In the genomic region with DNA sequence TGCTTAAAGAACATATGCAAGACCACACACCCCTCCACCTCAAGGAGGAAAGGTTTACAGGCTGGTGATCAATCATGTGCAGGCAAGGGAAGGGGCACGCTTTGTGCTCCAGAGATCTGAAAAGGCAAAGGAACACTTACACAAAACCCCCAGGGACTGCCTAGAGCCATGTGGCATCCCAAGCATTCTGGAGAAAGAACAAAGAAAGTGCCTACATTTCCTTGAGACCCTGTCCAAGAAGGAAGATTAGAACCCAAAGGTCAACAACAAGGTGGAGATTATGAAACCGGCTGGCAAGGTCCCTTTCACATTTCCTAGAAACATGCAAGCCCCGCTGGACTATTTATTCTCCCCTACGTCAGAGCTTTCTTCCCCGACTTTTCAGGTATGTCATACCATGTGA, we compare ENCODE assay signal across 9 mouse cellular contexts. TPM values are rescaled to one million over a fixed set of nuclear protein-coding genes. Genes with fewer than 3 reads are reported as not detected.
A peak's percentile ranks its signal among the peaks of the same experiment; 100 is the strongest.
DNase-seq lines count a peak whose midpoint lies in the region; ATAC-seq and TF ChIP-seq lines count a peak whose summit lies in the region.
"Had no signal": no experiment of that assay in that cellular context is flagged by ENCODE, and none has a peak within 500 bp of the region (broad histone marks: within the 10 kb centered on the region; RNA-seq: fewer than 3 reads in every experiment).

No protein-coding gene starts in this region.

- DNase-seq in kidney, adult 18-20 months = peak; percentile 59
- peak; percentile 4 for DNase-seq in limb, embryonic 14.5 days (ENCODE audit: low spot score)
- no peak for DNase-seq in right cerebral cortex, postnatal 25 days
- DNase-seq in midbrain, embryonic 14.5 days = no peak
- DNase-seq in layer of hippocampus, postnatal 10 days (ENCODE audit: low spot score in 2 of 2) = no peak

- H3K27me3 ChIP-seq in intestine, postnatal 0 days (replicated peaks; ENCODE audit: control insufficient read depth, insufficient read depth, low read length) = no peaks in the 10 kb centered on the region
- H3K27me3 ChIP-seq in intestine, embryonic 15.5 days (replicated peaks) = no peaks in the 10 kb centered on the region
- no peaks in the 10 kb centered on the region for H3K27me3 ChIP-seq in limb, embryonic 14.5 days (ENCODE audit: control insufficient read depth, insufficient read depth, low read length)
- H3K27me3 ChIP-seq in stomach, embryonic 14.5 days (ENCODE audit: control insufficient read depth, insufficient read depth, low read length) = no peaks in the 10 kb centered on the region
- H3K27me3 ChIP-seq in midbrain, embryonic 14.5 days (ENCODE audit: control insufficient read depth, insufficient read depth, low read length) = no peaks in the 10 kb centered on the region
- H3K27me3 ChIP-seq: hindbrain, embryonic 13.5 days had no signal

- TF ChIP-seq CTCF in intestine, postnatal 0 days (IDR thresholded peaks at IDR 0.05; ENCODE audit: low read depth) = no peak

- no peak for ATAC-seq in intestine, postnatal 0 days
- no peak for ATAC-seq in intestine, embryonic 15.5 days
- no peak for ATAC-seq in limb, embryonic 14.5 days (ENCODE audit: low FRiP score, low read depth)
- ATAC-seq in stomach, embryonic 14.5 days (ENCODE audit: insufficient number of reproducible peaks, insufficient read depth, low FRiP score, low read depth) = 0 out of 2 replicates have a peak, but pooled peaks have one; percentile 23
- ATAC-seq in midbrain, embryonic 14.5 days (ENCODE audit: low FRiP score, low TSS enrichment) = no peak

- H3K4me3 ChIP-seq in intestine, postnatal 0 days (ENCODE audit: low read depth, low read length) = no peak overlapping the region
- no peak overlapping the region for H3K4me3 ChIP-seq in intestine, embryonic 15.5 days (replicated peaks)
- no peak overlapping the region for H3K4me3 ChIP-seq in limb, embryonic 14.5 days (replicated peaks; ENCODE audit: low read length)
- H3K4me3 ChIP-seq in stomach, embryonic 14.5 days (ENCODE audit: low read depth, low read length) = no peak overlapping the region
- no peak overlapping the region for H3K4me3 ChIP-seq in midbrain, embryonic 14.5 days (replicated peaks; ENCODE audit: low read depth, low read length)
- H3K4me3 ChIP-seq: hindbrain, embryonic 13.5 days had no signal

- no peaks in the 10 kb centered on the region for H3K9me3 ChIP-seq in intestine, postnatal 0 days (ENCODE audit: control insufficient read depth)
- H3K9me3 ChIP-seq in intestine, embryonic 15.5 days = no peaks in the 10 kb centered on the region
- no peaks in the 10 kb centered on the region for H3K9me3 ChIP-seq in limb, embryonic 14.5 days (ENCODE audit: control insufficient read depth, low read length)
- no peaks in the 10 kb centered on the region for H3K9me3 ChIP-seq in stomach, embryonic 14.5 days (ENCODE audit: control insufficient read depth, low read depth, low read length)
- no peaks in the 10 kb centered on the region for H3K9me3 ChIP-seq in midbrain, embryonic 14.5 days (ENCODE audit: control insufficient read depth, low read length)
- H3K9me3 ChIP-seq: hindbrain, embryonic 13.5 days had no signal

- no peak overlapping the region for H3K4me2 ChIP-seq in intestine, postnatal 0 days (replicated peaks; ENCODE audit: low read depth)
- H3K4me2 ChIP-seq in intestine, embryonic 15.5 days (replicated peaks) = no peak overlapping the region
- H3K4me2 ChIP-seq in limb, embryonic 14.5 days (replicated peaks; ENCODE audit: low read depth, low read length, severe bottlenecking) = no peak overlapping the region
- no peak overlapping the region for H3K4me2 ChIP-seq in stomach, embryonic 14.5 days (replicated peaks; ENCODE audit: low read depth, low read length)
- H3K4me2 ChIP-seq in midbrain, embryonic 14.5 days (ENCODE audit: low read length) = no peak overlapping the region
- H3K4me2 ChIP-seq: hindbrain, embryonic 13.5 days had no signal

- 59% methylated on average over 5 of the region's 5 CpGs for WGBS in intestine, postnatal 0 days
- 50% methylated on average over 5 of the region's 5 CpGs for WGBS in intestine, embryonic 15.5 days
- 45% methylated on average over 5 of the region's 5 CpGs for WGBS in limb, embryonic 14.5 days
- WGBS in stomach, embryonic 14.5 days = 28% methylated on average over 5 of the region's 5 CpGs
- WGBS in midbrain, embryonic 14.5 days = 69% methylated on average over 5 of the region's 5 CpGs

- TF ChIP-seq POLR2A in limb, embryonic 14.5 days (IDR thresholded peaks at IDR 0.05; ENCODE audit: borderline replicate concordance, extremely low read depth, insufficient read depth, insufficient read length) = no peak

- 0 out of 2 replicates have a peak overlapping the region, but pooled peaks have one; percentile 11 for H3K9ac ChIP-seq in intestine, postnatal 0 days (ENCODE audit: low read depth, low read length)
- no peak overlapping the region for H3K9ac ChIP-seq in intestine, embryonic 15.5 days
- H3K9ac ChIP-seq in limb, embryonic 14.5 days (ENCODE audit: low read depth, low read length, severe bottlenecking) = no peak overlapping the region
- no peak overlapping the region for H3K9ac ChIP-seq in stomach, embryonic 14.5 days (replicated peaks; ENCODE audit: low read depth, low read length)
- no peak overlapping the region for H3K9ac ChIP-seq in midbrain, embryonic 14.5 days (replicated peaks; ENCODE audit: low read length)
- H3K9ac ChIP-seq: hindbrain, embryonic 13.5 days had no signal

- no peaks in the 10 kb centered on the region for H3K36me3 ChIP-seq in intestine, postnatal 0 days (ENCODE audit: control insufficient read depth, insufficient read depth)
- H3K36me3 ChIP-seq in intestine, embryonic 15.5 days = no peaks in the 10 kb centered on the region
- no peaks in the 10 kb centered on the region for H3K36me3 ChIP-seq in limb, embryonic 14.5 days (ENCODE audit: control insufficient read depth, insufficient read depth, low read length)
- no peaks in the 10 kb centered on the region for H3K36me3 ChIP-seq in stomach, embryonic 14.5 days (ENCODE audit: control insufficient read depth, insufficient read depth, low read length)
- no peaks in the 10 kb centered on the region for H3K36me3 ChIP-seq in midbrain, embryonic 14.5 days (ENCODE audit: control insufficient read depth, insufficient read depth, low read length)
- H3K36me3 ChIP-seq: hindbrain, embryonic 13.5 days had no signal

- no peak overlapping the region for H3K27ac ChIP-seq in intestine, postnatal 0 days (ENCODE audit: low read depth, low read length)
- H3K27ac ChIP-seq in intestine, embryonic 15.5 days = no peak overlapping the region
- no peak overlapping the region for H3K27ac ChIP-seq in limb, embryonic 14.5 days (replicated peaks; ENCODE audit: low read depth, low read length)
- peak overlapping the region; percentile 2; the same call in 1 of the 2 replicates for H3K27ac ChIP-seq in stomach, embryonic 14.5 days (ENCODE audit: low read length)
- H3K27ac ChIP-seq in midbrain, embryonic 14.5 days (replicated peaks; ENCODE audit: low read depth, low read length) = no peak overlapping the region
- H3K27ac ChIP-seq: hindbrain, embryonic 13.5 days had no signal

- no peaks in the 10 kb centered on the region for H3K4me1 ChIP-seq in intestine, postnatal 0 days (replicated peaks; ENCODE audit: control insufficient read depth, insufficient read depth, low read length)
- 0 out of 2 replicates have a peak, but pooled peaks cover 5% of the 10 kb centered on the region for H3K4me1 ChIP-seq in intestine, embryonic 15.5 days (replicated peaks)
- H3K4me1 ChIP-seq in limb, embryonic 14.5 days (ENCODE audit: control insufficient read depth, insufficient read depth, low read length) = peaks cover 4% of the 10 kb centered on the region; the same call in 1 of the 2 replicates
- H3K4me1 ChIP-seq in stomach, embryonic 14.5 days (ENCODE audit: control insufficient read depth, insufficient read depth, low read length) = no peaks in the 10 kb centered on the region
- no peaks in the 10 kb centered on the region for H3K4me1 ChIP-seq in midbrain, embryonic 14.5 days (ENCODE audit: control insufficient read depth, insufficient read depth, low read length)
- H3K4me1 ChIP-seq: hindbrain, embryonic 13.5 days had no signal

RNA-seq across cellular contexts. Expression of a gene that starts 11.2 kb away (rescaled TPM):
- 11.6 and 14.5 TPM in 2 replicates for polyA plus RNA-seq in intestine, postnatal 0 days (2015; fragmentation: Nextera tagmentation; extraction: Ambion mirVana)
- 52.7 and 56.6 TPM in 2 replicates for polyA plus RNA-seq in intestine, embryonic 15.5 days (2015; fragmentation: Nextera tagmentation; extraction: Ambion mirVana)
- 32.5 and 36.2 TPM in 2 replicates for polyA plus RNA-seq in limb, embryonic 14.5 days (2012; rRNA removed)
- polyA plus RNA-seq in limb, embryonic 14.5 days (2014; fragmentation: Nextera tagmentation; extraction: Ambion mirVana) = 57.2 and 57.4 TPM in 2 replicates
- polyA plus RNA-seq in stomach, embryonic 14.5 days (2014; fragmentation: Nextera tagmentation; extraction: Ambion mirVana) = 55.1 and 60.8 TPM in 2 replicates
- 35.3 and 38.8 TPM in 2 replicates for polyA plus RNA-seq in midbrain, embryonic 14.5 days (2014; fragmentation: Nextera tagmentation; extraction: Ambion mirVana)
- total RNA-seq in layer of hippocampus, postnatal 10 days (2021) = 10 to 100 TPM; 19.1 to 26.8 TPM

RNA-seq across cellular contexts. Expression of a gene that starts 11.5 kb away (rescaled TPM):
- 4.1 and 5.3 TPM in 2 replicates for polyA plus RNA-seq in intestine, postnatal 0 days (2015; fragmentation: Nextera tagmentation; extraction: Ambion mirVana)
- 0.29 and 0.33 TPM in 2 replicates for polyA plus RNA-seq in intestine, embryonic 15.5 days (2015; fragmentation: Nextera tagmentation; extraction: Ambion mirVana)
- 0.50 and 0.59 TPM in 2 replicates for polyA plus RNA-seq in limb, embryonic 14.5 days (2012; rRNA removed)
- polyA plus RNA-seq in limb, embryonic 14.5 days (2014; fragmentation: Nextera tagmentation; extraction: Ambion mirVana) = 0.22 and 0.74 TPM in 2 replicates
- polyA plus RNA-seq in stomach, embryonic 14.5 days (2014; fragmentation: Nextera tagmentation; extraction: Ambion mirVana) = 0.17 and 0.78 TPM in 2 replicates
- 0.43 and 0.47 TPM in 2 replicates for polyA plus RNA-seq in midbrain, embryonic 14.5 days (2014; fragmentation: Nextera tagmentation; extraction: Ambion mirVana)
- total RNA-seq in layer of hippocampus, postnatal 10 days (2021) = 1 to 10 TPM in 1 of 2 experiments, under 1 TPM in 1; 0.71 to 1.4 TPM

Comparison
In these comparisons a context has a peak if more than half of its experiments do, and no peak if none do; other contexts are left out.
1. DNase-seq: peak in kidney, adult 18-20 months (single experiment) and limb, embryonic 14.5 days (single experiment); none in right cerebral cortex, postnatal 25 days (single experiment), midbrain, embryonic 14.5 days (single experiment) and layer of hippocampus, postnatal 10 days (0 of 2).